Mouse (Mus musculus) lung, adult 2 months (tissue): ENCODE results near the gene Ssb.

Source experiments
- CTCF ChIP-seq: fragments of 200-500 bp; IDR thresholded peaks from 2 replicates; pipeline ENCODE4 v1.5.1; 2011; ENCODE audit warnings: mild to moderate bottlenecking, low read length, control low read depth; ENCODE audit not compliant: insufficient read depth
- POLR2A ChIP-seq: fragments of 200-500 bp; IDR thresholded peaks from 2 replicates; pipeline ENCODE4 v1.6.1; 2011; ENCODE audit warnings: low read depth, mild to moderate bottlenecking, control low read depth, low read length, borderline replicate concordance; ENCODE audit errors: extremely low read depth

- TF ChIP-seq POLR2A: no peak
- TF ChIP-seq CTCF: no peak
Measured at GRCm38 (mm10) chr2:69826380-69826779, 35.0 kb upstream of the Ssb start.
